Mouse (Mus musculus): ENCODE measurements around the gene Ahnak. TPM values are rescaled to one million over a fixed set of nuclear protein-coding genes. Genes with fewer than 3 reads are reported as not detected.
A peak's percentile ranks its signal among the peaks of the same experiment; 100 is the strongest.

Ahnak gene
- total RNA-seq (2015) (6.5 and 10.6 TPM in 2 replicates), total RNA-seq (2017) (11.7 and 17.2 TPM in 2 replicates)

- no peak; the same call in 1 of the 2 replicates for ATAC-seq (replicated peaks; ENCODE audit: poor library complexity)
These were observed at the start of gene Ahnak for GRCm38 (mm10) chr19:8989066-8989566. Gene Ahnak (plus strand): TSS chr19:8989284.

- ATAC-seq (replicated peaks; ENCODE audit: poor library complexity): no peak
These were observed 48.5 kb upstream of the Ahnak start for GRCm38 (mm10) chr19:8940526-8941133.

GRCm38 (mm10) chr19:8941136-8941514, 48.0 kb upstream of the Ahnak start:
- no peak for ATAC-seq (replicated peaks; ENCODE audit: poor library complexity)

- peak; percentile 79 for ATAC-seq (replicated peaks; ENCODE audit: poor library complexity)
These were observed 47.4 kb upstream of the Ahnak start, which contains the start of gene Mta2 for GRCm38 (mm10) chr19:8941515-8942217. Gene Mta2 (plus strand): TSS chr19:8941875.

- ATAC-seq (replicated peaks; ENCODE audit: poor library complexity): peak; percentile 3
These were observed 46.7 kb upstream of the Ahnak start for GRCm38 (mm10) chr19:8942276-8942964.

- ATAC-seq (replicated peaks; ENCODE audit: poor library complexity): no peak
These were observed 46.0 kb upstream of the Ahnak start for GRCm38 (mm10) chr19:8943047-8943446.

GRCm38 (mm10) chr19:8944062-8944461, 45.0 kb upstream of the Ahnak start:
- peak; percentile 59 for ATAC-seq (replicated peaks; ENCODE audit: poor library complexity)

- peak; percentile 18; the same call in 1 of the 2 replicates for ATAC-seq (replicated peaks; ENCODE audit: poor library complexity)
These were observed 44.3 kb upstream of the Ahnak start for GRCm38 (mm10) chr19:8944750-8945149.

GRCm38 (mm10) chr19:8945251-8945650, 43.8 kb upstream of the Ahnak start:
- ATAC-seq (replicated peaks; ENCODE audit: poor library complexity): no peak

- ATAC-seq (replicated peaks; ENCODE audit: poor library complexity): peak; percentile 18; the same call in 1 of the 2 replicates
These were observed 42.2 kb upstream of the Ahnak start for GRCm38 (mm10) chr19:8946929-8947328.

GRCm38 (mm10) chr19:8950190-8950589, 38.9 kb upstream of the Ahnak start:
- no peak for ATAC-seq (replicated peaks; ENCODE audit: poor library complexity)

- ATAC-seq (replicated peaks; ENCODE audit: poor library complexity): no peak
These were observed 36.8 kb upstream of the Ahnak start for GRCm38 (mm10) chr19:8952241-8952640.

GRCm38 (mm10) chr19:8953135-8954039, 35.7 kb upstream of the Ahnak start, which contains the start of gene Tut1:
Gene Tut1 (plus strand): TSS chr19:8953847.
- peak; percentile 96 for ATAC-seq (replicated peaks; ENCODE audit: poor library complexity)

- no peak for ATAC-seq (replicated peaks; ENCODE audit: poor library complexity)
These were observed 34.9 kb upstream of the Ahnak start for GRCm38 (mm10) chr19:8954171-8954570.

- no peak for ATAC-seq (replicated peaks; ENCODE audit: poor library complexity)
These were observed 26.8 kb upstream of the Ahnak start for GRCm38 (mm10) chr19:8962256-8962655.

- ATAC-seq (replicated peaks; ENCODE audit: poor library complexity): no peak
These were observed 24.0 kb upstream of the Ahnak start for GRCm38 (mm10) chr19:8965075-8965474.

GRCm38 (mm10) chr19:8965771-8966170, 23.3 kb upstream of the Ahnak start:
- ATAC-seq (replicated peaks; ENCODE audit: poor library complexity): no peak

- ATAC-seq (replicated peaks; ENCODE audit: poor library complexity): no peak
These were observed 22.9 kb upstream of the Ahnak start for GRCm38 (mm10) chr19:8966198-8966589.

- peak; percentile 92 for ATAC-seq (replicated peaks; ENCODE audit: poor library complexity)
These were observed 22.3 kb upstream of the Ahnak start, which contains the start of gene Eef1g for GRCm38 (mm10) chr19:8966590-8967372. Gene Eef1g (plus strand): TSS chr19:8967041.

GRCm38 (mm10) chr19:8967373-8967743, 21.7 kb upstream of the Ahnak start:
- ATAC-seq (replicated peaks; ENCODE audit: poor library complexity): no peak

Data from megakaryocyte progenitor cell, adult 5-6 weeks (primary cell).